Mouse (Mus musculus) liver, adult 2 months (tissue): Measurements from ENCODE around the gene Prkce.

Experiments
- CTCF ChIP-seq: fragments of 200-500 bp; IDR thresholded peaks from 2 replicates; pipeline ENCODE4 v1.5.1; 2011; ENCODE audit warnings: low read depth, low read length, control low read depth
- POLR2A ChIP-seq: fragments of 200-500 bp; IDR thresholded peaks from 2 replicates; pipeline ENCODE4 v1.6.1; 2011; ENCODE audit warnings: low read length, control low read depth; ENCODE audit not compliant: insufficient read depth; ENCODE audit errors: extremely low read depth

DNA sequence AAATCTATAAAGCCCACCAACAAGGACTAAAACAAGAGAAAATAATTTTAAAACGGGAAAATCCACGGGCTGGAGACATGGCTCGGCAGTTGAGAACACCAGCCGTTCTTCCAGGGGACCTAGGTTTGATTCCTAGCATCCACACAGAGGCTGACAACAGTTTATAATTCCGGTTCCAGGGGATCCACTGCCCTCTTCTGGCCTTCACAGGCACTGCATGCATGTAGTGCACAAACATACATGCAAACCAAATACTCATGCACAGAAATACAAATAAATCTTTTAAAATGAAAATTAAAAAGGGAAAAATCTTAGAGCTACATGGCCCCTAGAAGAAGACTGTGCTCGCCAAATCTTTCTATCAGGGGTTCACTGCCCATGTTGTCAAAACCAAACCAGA, 87.4 kb downstream of the Prkce start:
- TF ChIP-seq CTCF: peak; percentile 33; the same call in 1 of the 2 replicates
- no peak for TF ChIP-seq POLR2A
